8 mouse cellular contexts compared by ENCODE assay signal in the genomic region with DNA sequence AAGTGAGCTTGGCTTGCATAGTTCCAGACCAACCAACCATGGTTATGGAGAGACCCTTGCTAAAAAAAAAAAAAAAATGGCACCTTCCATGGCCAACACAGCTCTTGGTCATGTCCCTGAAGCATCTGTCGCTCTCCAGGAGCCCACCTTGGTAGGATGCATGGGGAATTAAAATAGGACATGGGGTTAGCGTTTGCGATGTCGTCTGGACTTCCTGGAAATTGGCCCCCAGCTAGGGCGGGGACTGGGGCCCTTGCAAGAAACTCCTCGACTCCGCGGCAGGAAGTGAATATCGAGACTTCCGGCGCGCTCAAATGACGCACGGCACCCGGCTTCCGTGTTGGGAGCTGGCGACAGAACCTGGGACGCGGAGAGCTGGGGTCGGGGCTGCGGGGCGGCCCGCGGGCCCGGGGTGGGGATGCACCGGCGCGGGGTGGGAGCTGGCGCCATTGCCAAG. TPM values are rescaled to one million over a fixed set of nuclear protein-coding genes. Genes with fewer than 3 reads are reported as not detected.
DNase-seq lines count a peak whose midpoint lies in the region; ATAC-seq lines count a peak whose summit lies in the region.

A gene (plus strand): TSS at position 290 of the 457 bp plus-strand sequence.

- peak within 1 kb of the TSS; percentile 61 for H3K27ac ChIP-seq in heart, embryonic 13.5 days (replicated peaks)
- H3K27ac ChIP-seq in liver, embryonic 12.5 days, result peak within 1 kb of the TSS; percentile 74
- H3K27ac ChIP-seq in stomach, embryonic 15.5 days, result peak within 1 kb of the TSS; percentile 41; the same call in 1 of the 2 replicates

- peaks cover 3% of the 10 kb centered on the region; the same call in 1 of the 2 replicates for H3K9me3 ChIP-seq in heart, embryonic 13.5 days
- no peaks in the 10 kb centered on the region for H3K9me3 ChIP-seq in liver, embryonic 12.5 days (replicated peaks)
- no peaks in the 10 kb centered on the region for H3K9me3 ChIP-seq in stomach, embryonic 15.5 days

- peaks cover 22% of the 10 kb centered on the region for H3K4me1 ChIP-seq in heart, embryonic 13.5 days
- H3K4me1 ChIP-seq in liver, embryonic 12.5 days, result peaks cover 46% of the 10 kb centered on the region
- 0 out of 2 replicates have a peak, but pooled peaks cover 4% of the 10 kb centered on the region for H3K4me1 ChIP-seq in stomach, embryonic 15.5 days

- peak within 1 kb of the TSS; percentile 95 for H3K4me2 ChIP-seq in heart, embryonic 13.5 days
- H3K4me2 ChIP-seq in liver, embryonic 12.5 days, result peak within 1 kb of the TSS; percentile 86
- H3K4me2 ChIP-seq in stomach, embryonic 15.5 days, result peak within 1 kb of the TSS; percentile 92

- no peaks in the 10 kb centered on the region; the same call in 1 of the 2 replicates for H3K27me3 ChIP-seq in heart, embryonic 13.5 days (replicated peaks)
- H3K27me3 ChIP-seq in liver, embryonic 12.5 days (replicated peaks), result no peaks in the 10 kb centered on the region
- H3K27me3 ChIP-seq in stomach, embryonic 15.5 days (replicated peaks), result no peaks in the 10 kb centered on the region

- H3K4me3 ChIP-seq in heart, embryonic 13.5 days, result peak within 1 kb of the TSS; percentile 83
- peak within 1 kb of the TSS; percentile 89 for H3K4me3 ChIP-seq in liver, embryonic 12.5 days
- H3K4me3 ChIP-seq in stomach, embryonic 15.5 days (replicated peaks), result peak within 1 kb of the TSS; percentile 78

- H3K36me3 ChIP-seq in heart, embryonic 13.5 days, result peaks cover 22% of the 10 kb centered on the region
- peaks cover 27% of the 10 kb centered on the region for H3K36me3 ChIP-seq in liver, embryonic 12.5 days
- H3K36me3 ChIP-seq in stomach, embryonic 15.5 days, result 0 out of 2 replicates have a peak, but pooled peaks cover 4% of the 10 kb centered on the region

- ATAC-seq in erythroid progenitor cell, adult 5-6 weeks (replicated peaks; ENCODE audit: low FRiP score, poor library complexity, severe bottlenecking), result peak; percentile 98
- ATAC-seq in heart, embryonic 13.5 days (ENCODE audit: extremely low read depth, insufficient number of reproducible peaks, low FRiP score, low TSS enrichment), result peak; percentile 51
- peak; percentile 84 for ATAC-seq in liver, embryonic 12.5 days
- peak; percentile 71 for ATAC-seq in stomach, embryonic 15.5 days (ENCODE audit: insufficient read depth, low FRiP score, low read depth)

- peak; percentile 96 for DNase-seq in CD4-positive helper T cell, adult 2 months (ENCODE audit: low read depth, low spot score)
- DNase-seq in brain, embryonic 18.5 days (ENCODE audit: low read depth, low spot score), result peak; percentile 85
- DNase-seq in kidney, postnatal 10 days, result peak; percentile 98
- peak; percentile 90 to 93 for DNase-seq in natural killer cell, adult 2 months (ENCODE audit: low spot score in 2 of 2)

- H3K9ac ChIP-seq in heart, embryonic 13.5 days, result peak within 1 kb of the TSS; percentile 91
- peak within 1 kb of the TSS; percentile 86 for H3K9ac ChIP-seq in liver, embryonic 12.5 days
- H3K9ac ChIP-seq in stomach, embryonic 15.5 days, result peak within 1 kb of the TSS; percentile 52; the same call in 1 of the 2 replicates

- WGBS in heart, embryonic 13.5 days, result 0% methylated on average over 29 of the region's 29 CpGs
- WGBS in liver, embryonic 12.5 days (ENCODE audit: insufficient replicate concordance), result 1% methylated on average over 29 of the region's 29 CpGs
- WGBS in stomach, embryonic 15.5 days, result under 1% methylated on average over 29 of the region's 29 CpGs

RNA-seq across cellular contexts. Expression of the gene that starts here (rescaled TPM):
- total RNA-seq in erythroid progenitor cell, adult 5-6 weeks (2015; ENCODE audit: low replicate concordance), result 22.0 and 55.8 TPM in 2 replicates
- 5.6 and 25.9 TPM in 2 replicates for total RNA-seq in erythroid progenitor cell, adult 5-6 weeks (2017; ENCODE audit: low replicate concordance)
- 68.3 and 74.7 TPM in 2 replicates for polyA plus RNA-seq in heart, embryonic 13.5 days (2015; fragmentation: Nextera tagmentation; extraction: Ambion mirVana)
- 100 and 108 TPM in 2 replicates for polyA plus RNA-seq in liver, embryonic 12.5 days (2016; fragmentation: Nextera tagmentation; extraction: Ambion mirVana)
- polyA plus RNA-seq in stomach, embryonic 15.5 days (2015; fragmentation: Nextera tagmentation; extraction: Ambion mirVana), result 87.6 and 98.6 TPM in 2 replicates

Comparison
In these comparisons a context has a peak if more than half of its experiments do, and no peak if none do; other contexts are left out.
1. Peak in every context shown above with its lines: DNase-seq, ATAC-seq, H3K4me3 ChIP-seq and H3K27ac ChIP-seq.